Mouse (Mus musculus) intestine, embryonic 14.5 days (tissue): ENCODE measurements around the gene Pml. TPM values are rescaled to one million over a fixed set of nuclear protein-coding genes. Genes with fewer than 3 reads are reported as not detected.
A peak's percentile ranks its signal among the peaks of the same experiment; 100 is the strongest.

Experiments used
- ATAC-seq: fragments of 200-750 bp; cut with Nextera tagmentation; replicated peaks from 2 replicates; pipeline ENCODE4 v1.8.0; 2017; ENCODE audit warnings: low read depth, moderate number of reproducible peaks, moderate TSS enrichment, moderate library complexity; ENCODE audit not compliant: low FRiP score, low TSS enrichment
- DNase-seq: peaks from one replicate; pipeline ENCODE4 v3.0.0-alpha.2; 2018; ENCODE audit warnings: low spot score
- H3K27ac ChIP-seq: fragments of 300-500 bp; sonication (generic); 2 replicates; pipeline ENCODE4 v1.5.1; 2014; ENCODE audit warnings: low read depth, mild to moderate bottlenecking, control low read depth
- H3K27me3 ChIP-seq: fragments of 300-500 bp; sonication (generic); replicated peaks from 2 replicates; pipeline ENCODE4 v1.6.1; 2014; ENCODE audit warnings: low read length, control low read depth; ENCODE audit not compliant: control insufficient read depth, insufficient read depth
- H3K36me3 ChIP-seq: fragments of 300-500 bp; sonication (generic); 2 replicates; pipeline ENCODE4 v1.6.1; 2014; ENCODE audit warnings: low read length, control low read depth; ENCODE audit not compliant: control insufficient read depth, insufficient read depth
- H3K4me1 ChIP-seq: fragments of 300-500 bp; sonication (generic); replicated peaks from 2 replicates; pipeline ENCODE4 v1.6.1; 2014; ENCODE audit warnings: low read length, control low read depth, mixed read lengths; ENCODE audit not compliant: control insufficient read depth, insufficient read depth
- H3K4me2 ChIP-seq: fragments of 300-500 bp; sonication (generic); 2 replicates; pipeline ENCODE4 v1.6.1; 2014; ENCODE audit warnings: low read length
- H3K4me3 ChIP-seq: fragments of 300-500 bp; sonication (generic); 2 replicates; pipeline ENCODE4 v1.5.1; 2014; ENCODE audit warnings: low read depth, low read length, control low read depth, mixed read lengths
- H3K9ac ChIP-seq: fragments of 300-500 bp; sonication (generic); 2 replicates; pipeline ENCODE4 v1.6.1; 2014; ENCODE audit warnings: mild to moderate bottlenecking, low read length
- H3K9me3 ChIP-seq: fragments of 300-500 bp; sonication (generic); 2 replicates; pipeline ENCODE4 v1.6.1; 2016; ENCODE audit warnings: low read length, control low read depth; ENCODE audit not compliant: control insufficient read depth
- WGBS: fragments of 180-500 bp; shearing (Covaris S2); extraction: QIAGEN DNeasy Blood & Tissue Kit; methylation state at CpG from one replicate; pipeline ENCODE4 v1.1.7; 2014; 5-methylcytosine and 5-hydroxymethylcytosine counted together
- polyA plus RNA-seq: library from polyadenylated mRNA; unstranded; fragments of >200 nt; fragmentation: Nextera tagmentation; extraction: Ambion mirVana; gene quantifications from 2 replicates; pipeline ENCODE4 v1.2.1, GENCODE M21; 2014

Gene Pml
- 16.9 and 17.7 TPM in 2 replicates for polyA plus RNA-seq

DNA sequence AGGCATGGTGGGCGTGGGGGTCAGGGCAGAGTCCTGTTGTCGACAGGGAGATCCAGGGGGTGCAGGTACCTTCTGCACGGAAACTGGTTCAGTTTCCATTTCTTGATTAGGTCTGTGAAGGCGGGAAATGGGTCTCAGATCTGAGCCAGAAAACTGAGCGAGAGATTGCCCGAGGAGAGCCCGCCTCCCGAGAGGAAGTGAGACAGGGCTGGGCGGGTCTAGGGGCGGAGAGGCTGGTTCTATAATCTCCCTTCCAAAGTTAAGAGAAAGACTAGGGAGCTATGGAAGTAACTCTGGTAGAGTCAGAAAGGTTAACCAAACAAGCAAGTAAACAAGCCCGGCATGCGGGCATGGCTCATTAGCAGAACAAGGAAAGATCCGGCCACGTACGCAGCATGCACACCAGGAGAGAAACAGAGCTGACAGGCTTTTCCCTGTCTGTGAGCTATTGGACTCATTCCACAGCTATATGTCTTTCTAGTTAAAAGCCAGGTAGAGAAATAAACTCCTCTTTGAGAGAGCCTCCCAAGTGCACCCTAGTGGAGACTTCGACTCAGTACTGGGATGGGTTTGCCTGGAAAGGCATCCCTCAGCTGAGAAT is at the start of gene Pml:
TSS of gene Pml (minus strand) at position 195 of the 601 bp plus-strand sequence.
- Histone ChIP-seq H3K27ac (peak within 1 kb of the TSS; percentile 73), H3K9me3 (no peaks in the 10 kb centered on the region), H3K4me1 (peaks cover 29% of the 10 kb centered on the region), H3K27me3 (no peaks in the 10 kb centered on the region), H3K4me3 (peak within 1 kb of the TSS; percentile 65), H3K36me3 (peaks cover 3% of the 10 kb centered on the region; the same call in 1 of the 2 replicates), H3K4me2 (peak within 1 kb of the TSS; percentile 80), H3K9ac (peak within 1 kb of the TSS; percentile 65)
- DNase-seq: peak; percentile 82
- peak; percentile 53; the same call in 1 of the 2 replicates for ATAC-seq
- under 1% methylated on average over 16 of the region's 16 CpGs for WGBS

DNA sequence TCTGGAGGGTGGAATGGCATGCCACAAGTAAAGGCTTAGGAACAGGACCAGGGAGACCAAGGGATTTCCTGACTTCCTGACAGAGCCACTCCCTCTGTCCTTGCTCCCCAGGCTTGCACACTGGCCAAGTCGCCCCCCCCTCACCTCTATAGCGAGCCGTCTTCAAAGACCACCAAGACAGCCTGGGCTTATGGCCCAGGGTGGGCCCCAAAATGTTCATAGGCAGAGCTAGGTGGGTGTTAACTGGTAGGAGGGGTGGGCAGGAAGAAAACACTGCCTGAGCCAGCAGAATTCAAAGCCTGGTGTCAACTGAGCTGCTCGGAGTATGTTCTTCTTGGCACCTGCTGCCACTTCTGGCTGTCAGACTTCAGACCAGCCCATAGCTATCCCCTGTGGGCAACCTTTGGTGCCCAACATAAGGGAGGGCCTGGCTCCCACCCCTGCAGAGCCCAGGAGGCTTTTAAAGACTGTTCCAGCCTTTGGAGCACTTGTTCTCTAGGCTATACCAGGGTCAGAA is 48.4 kb upstream of the Pml start:
- no peaks in the 10 kb centered on the region for H3K9me3 ChIP-seq
- no peak overlapping the region for H3K27ac ChIP-seq
- H3K9ac ChIP-seq: no peak overlapping the region
- H3K27me3 ChIP-seq: no peaks in the 10 kb centered on the region
- WGBS: 72% methylated on average over 4 of the region's 4 CpGs
- ATAC-seq (no peak), DNase-seq (no peak)
- no peak overlapping the region for H3K4me3 ChIP-seq
- peaks cover 35% of the 10 kb centered on the region for H3K4me1 ChIP-seq
- no peak overlapping the region for H3K4me2 ChIP-seq
- H3K36me3 ChIP-seq: no peaks in the 10 kb centered on the region

DNA sequence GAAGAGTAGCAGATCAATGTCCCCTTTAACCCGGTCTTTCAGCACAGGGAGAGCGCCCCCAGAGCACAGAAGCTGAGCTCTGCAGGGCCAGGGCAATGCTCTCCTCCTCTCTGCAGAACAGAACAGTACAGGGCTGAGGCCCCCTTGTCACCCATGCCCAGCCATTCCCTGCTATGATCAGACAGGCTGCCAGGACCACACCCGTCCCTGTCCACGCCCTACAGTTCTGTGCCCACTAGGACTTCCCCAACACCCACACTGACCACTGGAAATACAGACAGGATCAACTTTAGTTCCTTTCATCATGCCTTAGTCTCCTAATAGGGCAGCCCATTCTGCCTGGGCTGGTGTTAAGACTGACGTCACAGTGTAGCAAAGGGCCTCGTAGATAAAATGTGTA is 47.5 kb upstream of the Pml start:
- DNase-seq (no peak), ATAC-seq (no peak)
- no peak overlapping the region for H3K27ac ChIP-seq
- H3K4me1 ChIP-seq: peaks cover 29% of the 10 kb centered on the region
- no peaks in the 10 kb centered on the region for H3K36me3 ChIP-seq
- WGBS: 80% methylated on average over 6 of the region's 6 CpGs
- H3K4me3 ChIP-seq: no peak overlapping the region
- no peaks in the 10 kb centered on the region for H3K27me3 ChIP-seq
- no peak overlapping the region for H3K4me2 ChIP-seq
- no peaks in the 10 kb centered on the region for H3K9me3 ChIP-seq
- H3K9ac ChIP-seq: no peak overlapping the region

DNA sequence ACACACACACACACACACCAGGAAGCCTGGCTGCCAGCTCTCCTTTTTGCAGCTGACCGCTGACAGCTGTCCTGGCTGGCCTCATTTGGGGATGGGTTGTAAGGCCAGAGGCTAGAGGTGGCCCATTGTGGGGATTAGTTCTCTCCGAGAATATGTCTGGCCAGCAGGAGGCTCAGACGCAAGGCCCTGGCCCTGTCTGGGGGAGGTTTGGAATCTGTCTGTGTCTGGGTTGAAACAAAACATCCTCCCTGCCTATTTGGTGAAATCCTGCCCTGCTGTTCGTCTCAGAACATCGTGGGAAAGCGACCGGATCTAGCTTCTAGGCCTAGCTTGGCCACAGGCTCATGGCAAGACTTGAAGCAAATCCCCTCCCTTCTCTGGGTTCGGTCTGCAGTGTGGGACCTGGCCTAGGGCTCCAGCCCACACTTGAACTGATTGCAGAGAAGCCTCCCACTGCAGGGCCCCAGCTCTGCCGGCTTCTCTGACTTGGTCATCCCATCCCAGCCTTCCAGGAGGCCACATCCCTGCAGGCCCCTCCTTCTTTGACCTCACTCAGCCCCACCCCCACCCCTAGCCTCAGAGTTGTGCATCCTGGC is 46.3 kb upstream of the Pml start:
- H3K9me3 ChIP-seq: no peaks in the 10 kb centered on the region
- H3K9ac ChIP-seq: no peak overlapping the region
- peaks cover 29% of the 10 kb centered on the region for H3K4me1 ChIP-seq
- H3K27ac ChIP-seq: peak overlapping the region; percentile 84
- no peaks in the 10 kb centered on the region for H3K27me3 ChIP-seq
- 22% methylated on average over 9 of the region's 9 CpGs for WGBS
- ATAC-seq: peak; percentile 26; the same call in 1 of the 2 replicates
- H3K4me3 ChIP-seq: no peak overlapping the region
- no peak overlapping the region for H3K4me2 ChIP-seq
- DNase-seq: peak; percentile 69
- no peaks in the 10 kb centered on the region for H3K36me3 ChIP-seq

DNA sequence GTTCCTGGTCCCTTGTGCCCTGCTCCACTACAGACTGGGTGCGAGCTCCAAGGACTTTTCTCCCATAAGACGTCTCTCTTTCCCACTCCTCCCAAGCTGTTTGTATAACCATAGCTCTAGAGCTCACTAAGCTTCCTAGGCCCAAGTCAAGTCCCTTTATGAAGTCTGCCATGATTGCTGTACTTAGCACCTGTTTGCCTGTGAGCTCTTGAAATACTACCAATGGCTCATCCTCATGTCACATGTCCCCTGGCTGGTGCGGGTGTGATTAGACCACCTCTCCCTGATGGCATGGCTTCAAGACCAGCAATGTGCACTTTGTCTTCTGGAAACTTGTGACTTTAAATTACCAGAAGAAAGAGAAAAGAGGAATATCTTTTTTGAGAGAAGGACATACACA is 45.8 kb upstream of the Pml start:
- peak overlapping the region; percentile 84; the same call in 1 of the 2 replicates for H3K27ac ChIP-seq
- H3K4me1 ChIP-seq: peaks cover 29% of the 10 kb centered on the region
- H3K9ac ChIP-seq: no peak overlapping the region
- no peak overlapping the region for H3K4me2 ChIP-seq
- no peak overlapping the region for H3K4me3 ChIP-seq
- no peaks in the 10 kb centered on the region for H3K27me3 ChIP-seq
- ATAC-seq (no peak), DNase-seq (no peak)
- WGBS: 85% methylated on average over 3 of the region's 3 CpGs
- H3K36me3 ChIP-seq: no peaks in the 10 kb centered on the region
- H3K9me3 ChIP-seq: no peaks in the 10 kb centered on the region

DNA sequence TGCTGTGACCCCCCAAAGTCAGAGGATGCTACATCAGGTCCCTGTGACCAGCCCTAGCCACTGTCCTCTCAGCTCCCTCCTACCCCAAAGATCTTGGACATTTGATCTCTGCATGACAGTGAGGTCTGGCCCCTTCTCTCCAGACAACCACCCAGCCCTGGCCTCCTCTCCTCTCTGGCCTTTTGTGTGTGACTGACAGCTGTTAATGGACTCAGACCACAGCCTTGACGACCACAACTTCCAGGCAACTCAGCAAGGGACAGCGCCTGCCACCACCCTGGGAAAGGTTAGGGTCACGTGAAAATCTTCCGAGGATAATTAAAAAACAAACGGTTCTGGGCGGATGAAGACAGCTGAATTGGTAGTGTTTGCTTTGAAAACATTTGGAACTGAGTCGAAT is 44.9 kb upstream of the Pml start:
- Histone ChIP-seq H3K4me2 (no peak overlapping the region), H3K4me3 (no peak overlapping the region), H3K9me3 (no peaks in the 10 kb centered on the region), H3K36me3 (no peaks in the 10 kb centered on the region), H3K27me3 (no peaks in the 10 kb centered on the region), H3K9ac (no peak overlapping the region), H3K27ac (no peak overlapping the region), H3K4me1 (peaks cover 25% of the 10 kb centered on the region)
- ATAC-seq: no peak
- DNase-seq: no peak
- WGBS: 71% methylated on average over 7 of the region's 7 CpGs

DNA sequence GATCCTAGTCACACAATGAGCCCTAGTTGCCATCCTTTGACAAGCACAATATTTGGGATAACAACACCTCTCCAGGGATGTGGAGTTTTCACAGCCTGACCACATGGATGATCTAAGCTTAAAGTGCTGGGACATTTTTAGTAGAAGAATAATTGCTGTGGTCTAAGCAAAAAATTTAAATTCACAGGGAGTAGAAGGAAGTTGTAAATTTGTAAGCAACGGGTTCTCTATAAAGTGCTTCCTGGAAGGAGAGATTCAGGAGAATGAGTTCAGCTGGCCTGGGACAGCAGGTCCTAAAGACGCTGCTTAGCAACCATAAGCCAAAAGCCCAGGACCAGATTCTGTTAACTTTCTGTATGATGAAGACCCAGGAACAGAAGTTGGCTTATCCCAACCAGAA is 40.3 kb upstream of the Pml start:
- Histone ChIP-seq H3K4me1 (no peaks in the 10 kb centered on the region), H3K9ac (no peak overlapping the region), H3K27me3 (no peaks in the 10 kb centered on the region), H3K36me3 (0 out of 2 replicates have a peak, but pooled peaks cover 3% of the 10 kb centered on the region), H3K9me3 (no peaks in the 10 kb centered on the region), H3K4me3 (no peak overlapping the region), H3K4me2 (no peak overlapping the region), H3K27ac (no peak overlapping the region)
- DNase-seq: no peak
- 58% methylated on average over 2 of the region's 2 CpGs for WGBS
- no peak for ATAC-seq

DNA sequence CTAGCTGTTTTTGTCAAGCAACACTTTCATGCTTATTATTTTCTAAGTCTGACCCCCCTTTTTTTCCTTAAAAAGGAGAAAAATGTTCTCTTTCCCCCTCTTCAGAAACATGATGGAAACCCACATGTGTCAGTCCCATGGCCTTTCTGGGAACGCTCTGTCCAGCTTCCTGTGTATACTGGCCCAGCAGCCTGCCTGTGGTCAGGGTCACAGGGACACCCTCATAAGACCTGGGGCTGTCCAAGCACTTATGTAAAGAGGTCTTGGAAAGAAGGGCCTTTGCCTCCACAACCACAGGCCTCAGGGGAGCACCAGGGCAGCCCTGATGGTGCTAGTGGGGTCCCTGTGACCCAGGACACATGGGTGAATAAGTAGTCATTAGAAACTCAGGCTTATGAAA is 39.5 kb upstream of the Pml start:
- H3K4me3 ChIP-seq: no peak overlapping the region
- DNase-seq (no peak), ATAC-seq (no peak)
- H3K9me3 ChIP-seq: no peaks in the 10 kb centered on the region
- H3K4me1 ChIP-seq: no peaks in the 10 kb centered on the region
- no peak overlapping the region for H3K27ac ChIP-seq
- 0 out of 2 replicates have a peak, but pooled peaks cover 3% of the 10 kb centered on the region for H3K36me3 ChIP-seq
- no peak overlapping the region for H3K4me2 ChIP-seq
- 57% methylated on average over 1 of the region's 1 CpGs for WGBS
- no peak overlapping the region for H3K9ac ChIP-seq
- no peaks in the 10 kb centered on the region for H3K27me3 ChIP-seq
